Mouse (Mus musculus) CH12.LX (cell line): ENCODE data around the gene Zc3hav1l. TPM values are rescaled to one million over a fixed set of nuclear protein-coding genes. Genes with fewer than 3 reads are reported as not detected.
A peak's percentile ranks its signal among the peaks of the same experiment; 100 is the strongest.

ENCODE experiments used
- DNase-seq: peaks from one replicate; pipeline ENCODE4 v3.0.0-alpha.2; 2013; ENCODE audit errors: extremely low read depth
- H3K27ac ChIP-seq: 2 replicates; pipeline ENCODE4 v1.5.1; 2012; ENCODE audit warnings: low read depth, mild to moderate bottlenecking, control low read depth, moderate library complexity; ENCODE audit not compliant: insufficient read depth
- H3K27me3 ChIP-seq: replicated peaks from 2 replicates; pipeline ENCODE3; 2012; ENCODE audit warnings: inconsistent platforms
- H3K36me3 ChIP-seq, 2 experiments: replicated peaks in 1 of 2; 2 replicates each; pipeline versions ENCODE3 to v1.6.1; 2012; ENCODE audit warnings: inconsistent platforms in 1 of 2, low read length in 1 of 2, mild to moderate bottlenecking in 1 of 2, mixed read lengths in 1 of 2, moderate library complexity in 1 of 2; ENCODE audit not compliant: control insufficient read depth in 1 of 2, insufficient read depth in 1 of 2
- H3K4me1 ChIP-seq, 2 experiments: 2 replicates each; pipeline ENCODE4 v1.6.1; 2012; ENCODE audit warnings: inconsistent platforms in 1 of 2, moderate library complexity in 1 of 2; ENCODE audit not compliant: insufficient read depth in 2 of 2, control insufficient read depth in 1 of 2
- H3K4me2 ChIP-seq: 2 replicates; pipeline ENCODE4 v1.6.1; 2012; ENCODE audit warnings: low read depth, mild to moderate bottlenecking, control low read depth; ENCODE audit not compliant: poor library complexity, insufficient read depth, severe bottlenecking
- H3K4me3 ChIP-seq, 3 experiments: fragments of 150-350 bp in 1 of 3; sonication (generic) in 1 of 3; replicated peaks in 1 of 3; 2 replicates each; pipeline versions ENCODE3 to v1.5.1; 2011 to 2012; ENCODE audit warnings: low read depth in 2 of 3, low read length in 2 of 3, mild to moderate bottlenecking in 2 of 3, moderate library complexity in 2 of 3, control low read depth in 1 of 3, improper control_type of control experiment in 1 of 3, inconsistent platforms in 1 of 3, mixed read lengths in 1 of 3; ENCODE audit not compliant: poor library complexity in 1 of 3
- H3K79me2 ChIP-seq: replicated peaks from 2 replicates; pipeline ENCODE4 v1.6.1; 2012; ENCODE audit warnings: mild to moderate bottlenecking, moderate library complexity; ENCODE audit not compliant: control insufficient read depth, poor library complexity, insufficient read depth, severe bottlenecking; ENCODE audit errors: extremely low read depth
- H3K9ac ChIP-seq: 2 replicates; pipeline ENCODE4 v1.6.1; 2012; ENCODE audit warnings: low read depth, mild to moderate bottlenecking, control low read depth, moderate library complexity; ENCODE audit not compliant: insufficient read depth
- H3K9me3 ChIP-seq: replicated peaks from 2 replicates; pipeline ENCODE3; 2012; ENCODE audit warnings: low read length, inconsistent platforms, mixed read lengths
- BHLHE40 ChIP-seq: IDR thresholded peaks from 2 replicates; pipeline ENCODE4 v1.6.1; 2011; ENCODE audit warnings: mild to moderate bottlenecking, low read depth, low read length, improper control_type of control experiment
- CHD1 ChIP-seq: IDR thresholded peaks from 2 replicates; pipeline ENCODE4 v1.6.1; 2012; ENCODE audit warnings: low read depth, low read length, improper control_type of control experiment, inconsistent platforms
- CTCF ChIP-seq, 2 experiments: IDR thresholded peaks in 1 of 2; conservative IDR thresholded peaks in 1 of 2; 2 replicates each; pipeline ENCODE4 v1.5.1; 2011 to 2012; ENCODE audit warnings: low read depth in 2 of 2, low read length in 2 of 2, improper control_type of control experiment in 1 of 2, inconsistent platforms in 1 of 2, mild to moderate bottlenecking in 1 of 2, moderate library complexity in 1 of 2
- EP300 ChIP-seq: IDR thresholded peaks from 2 replicates; pipeline ENCODE4 v1.6.1; 2011; ENCODE audit warnings: low read length, improper control_type of control experiment
- IRF4 ChIP-seq: IDR thresholded peaks from 2 replicates; pipeline ENCODE4 v1.6.1; 2014; ENCODE audit warnings: low read depth, mild to moderate bottlenecking, inconsistent platforms, low read length, improper control_type of control experiment
- JUN ChIP-seq: IDR thresholded peaks from 2 replicates; pipeline ENCODE4 v1.6.1; 2011; ENCODE audit warnings: low read depth, mild to moderate bottlenecking, low read length, improper control_type of control experiment, moderate library complexity; ENCODE audit not compliant: insufficient read depth
- JUND ChIP-seq: conservative IDR thresholded peaks from 2 replicates; pipeline ENCODE4 v1.6.1; 2011; ENCODE audit warnings: low read depth, low read length, improper control_type of control experiment
- MAZ ChIP-seq: IDR thresholded peaks from 2 replicates; pipeline ENCODE4 v1.6.1; 2012; ENCODE audit warnings: low read depth, mild to moderate bottlenecking, inconsistent platforms, low read length, improper control_type of control experiment, moderate library complexity
- MEF2A ChIP-seq: IDR thresholded peaks from 2 replicates; pipeline ENCODE4 v1.6.1; 2014; ENCODE audit warnings: low read depth, mild to moderate bottlenecking, inconsistent platforms, low read length, improper control_type of control experiment, borderline replicate concordance
- NELFE ChIP-seq: IDR thresholded peaks from 2 replicates; pipeline ENCODE4 v1.6.1; 2011; ENCODE audit warnings: low read depth, low read length, improper control_type of control experiment
- NRF1 ChIP-seq: IDR thresholded peaks from 2 replicates; pipeline ENCODE4 v1.6.1; 2014; ENCODE audit warnings: low read depth, mild to moderate bottlenecking, inconsistent platforms, low read length, improper control_type of control experiment, moderate library complexity
- POLR2AphosphoS2 ChIP-seq: IDR thresholded peaks from 2 replicates; pipeline ENCODE4 v1.6.1; 2011; ENCODE audit warnings: low read depth, low read length, improper control_type of control experiment
- RAD21 ChIP-seq: IDR thresholded peaks from 2 replicates; pipeline ENCODE4 v1.6.1; 2011; ENCODE audit warnings: low read depth, mild to moderate bottlenecking, low read length, improper control_type of control experiment, moderate library complexity
- SMC3 ChIP-seq: IDR thresholded peaks from 2 replicates; pipeline ENCODE4 v1.6.1; 2011; ENCODE audit warnings: low read depth, low read length, improper control_type of control experiment
- TBP ChIP-seq: conservative IDR thresholded peaks from 2 replicates; pipeline ENCODE4 v1.6.1; 2011; ENCODE audit warnings: low read depth, low read length, improper control_type of control experiment
- TCF12 ChIP-seq: IDR thresholded peaks from 2 replicates; pipeline ENCODE4 v1.6.1; 2014; ENCODE audit warnings: low read depth, mild to moderate bottlenecking, inconsistent platforms, low read length, improper control_type of control experiment
- USF1 ChIP-seq: IDR thresholded peaks from 2 replicates; pipeline ENCODE4 v1.6.1; 2014; ENCODE audit warnings: low read depth, mild to moderate bottlenecking, inconsistent platforms, low read length, improper control_type of control experiment
- ZC3H11A ChIP-seq: IDR thresholded peaks from 2 replicates; pipeline ENCODE4 v1.6.1; 2012; ENCODE audit warnings: low read depth, mild to moderate bottlenecking, inconsistent platforms, low read length, improper control_type of control experiment
- ZKSCAN1 ChIP-seq: IDR thresholded peaks from 2 replicates; pipeline ENCODE4 v1.6.1; 2012; ENCODE audit warnings: low read depth, inconsistent platforms, low read length, improper control_type of control experiment, borderline replicate concordance
- ZMIZ1 ChIP-seq: IDR thresholded peaks from 2 replicates; pipeline ENCODE4 v1.6.1; 2012; ENCODE audit warnings: low read depth, mild to moderate bottlenecking, inconsistent platforms, low read length, improper control_type of control experiment
- ZNF384 ChIP-seq: IDR thresholded peaks from 2 replicates; pipeline ENCODE4 v1.6.1; 2012; ENCODE audit warnings: low read depth, low read length, improper control_type of control experiment, inconsistent platforms
- dilution Hi-C: fragments of 300-500 bp; cut with MboI; formaldehyde crosslinking; loops from 2 replicates; pipeline ENCODE4 v1.14.3; 2020; ENCODE audit warnings: low sequenced_read_pairs; ENCODE audit not compliant: extremely low pct_unique_long_range_greater_than_20kb, extremely low pct_ligation_motif_present
- in situ Hi-C: fragments of 300-500 bp; cut with MboI; formaldehyde crosslinking; loops from 3 replicates; pipeline ENCODE4 v1.14.3; 2019; ENCODE audit warnings: low sequenced_read_pairs, low pct_ligation_motif_present, low pct_unique_long_range_greater_than_20kb, mixed read lengths
- polyA plus RNA-seq: library from polyadenylated mRNA; unstranded; fragments of >175 nt; gene quantifications from 2 replicates; pipeline ENCODE4 v1.2.1, GENCODE M21; 2012; ENCODE audit warnings: low read depth; ENCODE audit not compliant: insufficient read length
- total RNA-seq, 2 experiments: library from RNA; depleted of rRNA; stranded (reverse); fragments of 300-350 nt in 1 of 2; fragments of >200 nt in 1 of 2; gene quantifications; 2 replicates each; pipeline ENCODE4 v1.2.3; 2012 to 2014

The Zc3hav1l gene
- total and polyA plus RNA-seq, 3 experiments, result 2.9 to 6.3 (median 3.1) TPM

DNA sequence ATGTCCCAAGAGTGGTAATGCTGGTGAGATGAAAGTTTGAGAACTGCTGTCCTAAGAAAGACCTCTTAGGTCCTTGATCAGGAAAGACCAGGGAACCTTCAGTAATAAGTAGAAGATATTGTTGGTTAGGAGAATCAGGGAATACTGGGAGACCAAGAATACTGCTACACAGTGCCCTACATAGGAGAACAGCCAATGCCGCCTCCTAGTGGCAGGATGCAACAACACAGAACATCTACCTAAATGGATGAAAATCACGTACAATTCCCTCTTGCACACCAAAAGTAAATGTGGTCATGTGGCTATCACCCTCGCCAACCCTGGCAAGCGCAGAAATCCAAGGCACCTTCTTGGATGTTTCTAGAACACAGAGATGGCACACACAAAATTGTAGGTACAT is 27.5 kb upstream of the Zc3hav1l start:
- Histone ChIP-seq H3K27me3 (no peaks in the 10 kb centered on the region), H3K27ac (no peak overlapping the region), H3K4me3 (no peak overlapping the region), H3K4me2 (no peak overlapping the region), H3K79me2 (no peaks in the 10 kb centered on the region), H3K36me3 (peaks cover 76 to 81% of the 10 kb centered on the region in 2 experiments), H3K4me1 (no peaks in the 10 kb centered on the region), H3K9me3 (peaks cover 10% of the 10 kb centered on the region)
- in situ Hi-C loops, result no loop called here
- DNase-seq, result no peak
- dilution Hi-C loops, result no loop called here
- TF ChIP-seq MEF2A, result no peak
- TF ChIP-seq SMC3, result peak; percentile 49
- no peak for TF ChIP-seq ZKSCAN1
- TF ChIP-seq RAD21, result peak; percentile 44
- peak; percentile 60 to 71 for TF ChIP-seq CTCF (conservative IDR thresholded peaks at IDR 0.05 in 1 of 2, IDR thresholded peaks at IDR 0.05 in 1 of 2; ENCODE audit: low read depth in 2 of 2, low read length in 2 of 2)
- no peak for TF ChIP-seq NELFE
- TF ChIP-seq TBP, result no peak
- TF ChIP-seq, all 38 proteins: peak for 3
- no peak overlapping the region for H3K9ac ChIP-seq

DNA sequence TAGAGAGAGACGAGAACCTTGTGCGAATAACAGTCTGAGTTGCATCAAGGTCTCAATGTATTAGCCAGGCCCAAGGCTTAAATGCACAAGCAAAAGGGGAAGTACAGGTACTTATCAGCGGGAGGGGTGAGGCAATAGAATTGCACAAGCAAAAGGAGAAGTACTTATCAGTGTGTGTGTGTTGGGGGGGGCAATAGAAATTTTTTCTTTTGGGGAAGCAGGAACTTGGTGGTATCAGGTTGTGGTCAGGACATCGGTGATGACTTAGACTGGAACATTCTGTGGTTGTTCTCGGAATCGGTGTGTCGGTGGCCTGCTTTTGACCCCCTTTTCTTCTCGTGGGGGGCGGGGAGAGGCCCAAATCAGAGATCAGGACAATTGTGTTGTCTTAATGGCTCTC is 21.6 kb upstream of the Zc3hav1l start:
- H3K36me3 ChIP-seq, result peaks cover 85 to 92% of the 10 kb centered on the region in 2 experiments
- TF ChIP-seq IRF4 (no peak), ZMIZ1 (no peak), BHLHE40 (no peak), USF1 (no peak), JUND (no peak)
- TF ChIP-seq, all 38 proteins: peak for 0
- in situ Hi-C loops, result no loop called here
- Histone ChIP-seq H3K4me1 (peaks cover 0 to 4% of the 10 kb centered on the region in 2 experiments; a peak in 1 of 4 replicates), H3K79me2 (peaks cover 4% of the 10 kb centered on the region; the same call in 1 of the 2 replicates), H3K27me3 (no peaks in the 10 kb centered on the region), H3K9me3 (peaks cover 29% of the 10 kb centered on the region), H3K27ac (no peak overlapping the region), H3K4me3 (no peak overlapping the region), H3K9ac (no peak overlapping the region), H3K4me2 (no peak overlapping the region)
- dilution Hi-C loops, result no loop called here
- no peak for DNase-seq

DNA sequence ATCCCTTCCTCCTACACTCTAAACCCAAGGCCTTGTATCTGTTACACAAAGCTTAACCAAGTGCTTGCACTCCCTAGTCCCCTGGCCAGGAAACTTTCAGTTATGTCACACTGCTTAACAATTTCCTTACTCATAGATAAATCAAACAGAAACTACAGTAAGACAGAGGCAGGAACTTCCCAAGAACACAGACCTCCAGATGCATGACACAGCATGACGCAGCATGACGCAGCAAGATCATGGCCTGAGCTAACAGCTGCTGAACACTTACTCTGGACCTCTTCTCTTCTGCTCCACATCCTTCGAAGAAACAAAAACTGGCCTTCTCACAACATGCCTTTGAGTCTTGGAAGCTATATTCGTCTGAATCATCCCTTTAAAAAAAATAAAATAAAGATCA is 17.0 kb upstream of the Zc3hav1l start:
- Histone ChIP-seq H3K27me3 (no peaks in the 10 kb centered on the region), H3K4me2 (no peak overlapping the region), H3K9ac (no peak overlapping the region), H3K4me3 (no peak overlapping the region), H3K27ac (no peak overlapping the region), H3K79me2 (peaks cover 4% of the 10 kb centered on the region), H3K36me3 (peaks cover 82 to 92% of the 10 kb centered on the region in 2 experiments), H3K4me1 (peaks cover 0 to 4% of the 10 kb centered on the region in 2 experiments; a peak in 1 of 4 replicates), H3K9me3 (peaks cover 13% of the 10 kb centered on the region)
- TF ChIP-seq MAZ, result no peak
- no peak for TF ChIP-seq ZNF384
- TF ChIP-seq JUN, result no peak
- no peak for TF ChIP-seq ZMIZ1
- TF ChIP-seq ZC3H11A, result no peak
- TF ChIP-seq POLR2AphosphoS2, result no peak
- TF ChIP-seq NRF1, result no peak
- no peak for TF ChIP-seq CHD1
- no peak for TF ChIP-seq CTCF (conservative IDR thresholded peaks at IDR 0.05 in 1 of 2, IDR thresholded peaks at IDR 0.05 in 1 of 2; ENCODE audit: low read depth in 2 of 2, low read length in 2 of 2)
- TF ChIP-seq TCF12, result no peak
- no peak for TF ChIP-seq JUND
- no peak for TF ChIP-seq EP300
- no peak for TF ChIP-seq ZKSCAN1
- no peak for DNase-seq
- dilution Hi-C loops (no loop called here), in situ Hi-C loops (no loop called here)
